Mouse (Mus musculus): Measurements from ENCODE around the gene Ostn. TPM values are rescaled to one million over a fixed set of nuclear protein-coding genes. Genes with fewer than 3 reads are reported as not detected.

Ostn gene
- polyA plus RNA-seq (2017; shearing (Covaris generic)) = not detected

DNA sequence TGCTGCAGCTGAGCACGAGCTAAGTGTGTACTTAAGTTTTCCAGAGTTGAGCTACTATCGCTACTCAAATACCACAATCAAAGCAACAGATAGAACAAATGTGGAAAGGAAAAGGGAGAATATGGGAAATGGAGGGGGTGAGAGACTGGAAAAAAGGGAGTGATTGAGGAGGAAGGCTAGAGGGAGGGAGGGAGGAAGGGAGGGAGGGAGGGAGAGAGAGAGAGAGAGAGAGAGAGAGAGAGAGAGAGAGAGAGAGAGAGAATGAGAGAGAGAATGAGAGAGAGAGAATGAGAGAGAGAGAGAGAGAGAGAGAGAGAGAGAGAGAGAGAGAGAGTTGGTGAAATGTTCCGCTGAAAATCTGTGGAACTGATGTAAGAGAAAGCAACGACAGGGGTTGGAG is at the start of gene Ostn:
TSS of gene Ostn (plus strand) at position 301 of the 400 bp plus-strand sequence.

DNA sequence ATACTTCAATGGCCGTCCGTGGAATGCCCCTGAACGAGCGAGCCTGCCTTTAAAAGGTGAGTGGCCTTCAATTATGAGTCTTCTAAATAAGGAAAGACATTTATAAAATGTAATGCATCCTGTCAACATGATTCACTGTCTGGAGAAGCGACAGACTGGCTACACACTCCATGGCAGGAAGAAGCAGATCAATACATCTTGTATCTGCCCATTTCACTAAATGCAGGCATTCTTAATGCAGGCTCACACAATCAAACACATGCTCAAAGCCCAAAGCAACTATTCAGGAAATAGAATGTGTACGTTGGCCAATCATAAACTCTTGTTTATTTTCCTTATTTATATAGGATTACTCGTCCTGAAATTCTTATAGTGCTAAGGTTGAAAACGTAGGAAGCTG is 62.9 kb downstream of the Ostn start, which contains the start of gene Uts2b:
TSS of gene Uts2b (minus strand) at position 49 of the 400 bp plus-strand sequence.

DNA sequence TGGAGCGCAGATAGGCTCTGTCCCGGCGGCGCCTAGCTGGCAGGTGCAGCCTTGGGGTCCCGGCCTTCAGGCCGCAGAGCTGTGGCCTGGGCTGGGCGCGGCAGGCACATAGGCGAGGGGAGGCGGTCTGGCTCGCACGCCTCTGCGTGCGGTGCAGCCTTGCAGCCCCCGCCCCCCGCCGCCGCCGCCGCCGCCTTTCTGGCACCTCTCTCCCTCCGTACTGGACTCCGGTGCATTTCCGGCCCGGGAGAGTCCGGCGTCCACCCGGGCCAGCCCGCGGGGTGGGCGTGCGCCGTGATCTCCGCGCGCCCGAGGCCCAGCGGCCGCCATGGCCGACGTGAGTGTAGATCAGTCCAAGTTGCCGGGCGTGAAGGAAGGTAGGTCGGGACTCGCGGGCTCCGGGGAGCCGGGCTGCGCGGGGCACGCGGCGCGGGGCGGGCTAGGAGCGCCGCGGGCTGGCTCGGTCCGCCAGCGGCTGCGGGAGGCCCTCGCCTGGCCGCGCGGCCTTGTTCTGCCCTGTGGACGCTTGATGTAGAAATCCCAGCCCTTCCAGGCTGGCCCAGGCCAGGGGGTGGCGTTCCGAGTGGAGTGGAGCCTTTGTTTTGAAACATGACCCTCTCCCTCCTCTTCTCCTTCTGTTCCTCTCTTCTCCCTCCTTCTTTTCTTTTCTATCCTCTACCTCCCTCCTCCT is 81.6 kb downstream of the Ostn start, which contains the start of gene Ccdc50:
TSS of gene Ccdc50 (plus strand) at position 109 of the 691 bp plus-strand sequence.

Other genes with a start within 250 kb of the Ostn start
- gene Uts2b, start 62.8 kb downstream of the Ostn start, polyA plus RNA-seq (2017; shearing (Covaris generic)) = not detected
- 38.7 TPM for gene Ccdc50, start 81.4 kb downstream of the Ostn start, polyA plus RNA-seq (2017; shearing (Covaris generic))

Measured in CD4-positive, CD25-positive, alpha-beta regulatory T cell (primary cell).